ENCODE assay signal across 8 mouse cellular contexts in the genomic region with DNA sequence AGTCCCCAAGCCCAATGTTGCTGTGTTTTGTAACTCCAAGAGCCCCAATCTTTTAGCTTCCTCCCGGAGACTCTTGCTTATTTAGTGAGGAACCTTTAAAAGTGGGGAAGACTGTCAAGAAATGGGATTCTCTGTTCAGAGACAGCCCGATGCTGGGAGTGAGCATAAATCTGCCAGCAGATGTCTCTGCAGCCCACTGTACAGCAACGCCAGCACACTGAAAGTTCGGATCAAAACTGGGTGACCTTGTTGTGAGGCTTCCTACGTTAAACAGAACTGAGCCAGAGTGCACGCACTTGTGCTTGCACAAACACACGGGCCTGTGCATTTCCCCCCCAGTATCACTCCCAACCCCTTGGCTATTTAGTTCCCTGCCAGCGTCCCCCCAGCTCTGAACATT. TPM values are rescaled to one million over a fixed set of nuclear protein-coding genes. Genes with fewer than 3 reads are reported as not detected.
DNase-seq lines count a peak whose midpoint lies in the region; ATAC-seq and TF ChIP-seq lines count a peak whose summit lies in the region.

No protein-coding gene starts in this region.

- peak; percentile 62 for TF ChIP-seq CTCF in liver, postnatal 0 days (IDR thresholded peaks at IDR 0.05; ENCODE audit: low read depth)
- TF ChIP-seq CTCF in intestine, postnatal 0 days (IDR thresholded peaks at IDR 0.05; ENCODE audit: low read depth) = peak; percentile 81

- no peak overlapping the region for H3K9ac ChIP-seq in forebrain, embryonic 14.5 days (ENCODE audit: low read length)
- H3K9ac ChIP-seq in liver, postnatal 0 days (replicated peaks) = no peak overlapping the region
- no peak overlapping the region for H3K9ac ChIP-seq in intestine, postnatal 0 days (ENCODE audit: low read depth, low read length)
- H3K9ac ChIP-seq in neural tube, embryonic 15.5 days (replicated peaks) = no peak overlapping the region

- no peak for TF ChIP-seq EP300 in liver, postnatal 0 days (IDR thresholded peaks at IDR 0.05; ENCODE audit: low read depth)

- WGBS in forebrain, embryonic 14.5 days = 47% methylated on average over 8 of the region's 8 CpGs
- WGBS in forebrain, embryonic 10.5 days = 64% methylated on average over 8 of the region's 8 CpGs
- 34% methylated on average over 8 of the region's 8 CpGs for WGBS in liver, postnatal 0 days (ENCODE audit: insufficient replicate concordance)
- WGBS in intestine, postnatal 0 days = 37% methylated on average over 8 of the region's 8 CpGs
- 51% methylated on average over 8 of the region's 8 CpGs for WGBS in neural tube, embryonic 15.5 days

- H3K4me2 ChIP-seq in forebrain, embryonic 14.5 days (ENCODE audit: low read length) = no peak overlapping the region
- no peak overlapping the region for H3K4me2 ChIP-seq in liver, postnatal 0 days (ENCODE audit: low read depth, low read length)
- H3K4me2 ChIP-seq in intestine, postnatal 0 days (replicated peaks; ENCODE audit: low read depth) = no peak overlapping the region
- no peak overlapping the region for H3K4me2 ChIP-seq in neural tube, embryonic 15.5 days

- no peaks in the 10 kb centered on the region for H3K27me3 ChIP-seq in forebrain, embryonic 14.5 days (replicated peaks; ENCODE audit: control insufficient read depth, insufficient read depth, low read length)
- peaks cover 14% of the 10 kb centered on the region for H3K27me3 ChIP-seq in forebrain, embryonic 10.5 days (ENCODE audit: poor library complexity, severe bottlenecking)
- H3K27me3 ChIP-seq in liver, postnatal 0 days (ENCODE audit: insufficient read depth, low read length) = no peaks in the 10 kb centered on the region
- H3K27me3 ChIP-seq in intestine, postnatal 0 days (replicated peaks; ENCODE audit: control insufficient read depth, insufficient read depth, low read length) = no peaks in the 10 kb centered on the region
- H3K27me3 ChIP-seq in neural tube, embryonic 15.5 days (replicated peaks) = no peaks in the 10 kb centered on the region

- peak; percentile 70 for DNase-seq in forebrain, embryonic 14.5 days (ENCODE audit: low spot score)
- DNase-seq in forebrain, embryonic 10.5 days (ENCODE audit: extremely low spot score, low spot score) = no peak
- DNase-seq in liver, postnatal 0 days = no peak
- no peak for DNase-seq in liver
- peak; percentile 28 for DNase-seq in adrenal gland, postnatal 25 days
- peak; percentile 45 for DNase-seq in thymus, postnatal 4 days

- no peaks in the 10 kb centered on the region for H3K9me3 ChIP-seq in forebrain, embryonic 14.5 days (replicated peaks; ENCODE audit: control insufficient read depth, low read length)
- H3K9me3 ChIP-seq in forebrain, embryonic 10.5 days = no peaks in the 10 kb centered on the region
- H3K9me3 ChIP-seq in liver, postnatal 0 days (ENCODE audit: low read length) = no peaks in the 10 kb centered on the region
- no peaks in the 10 kb centered on the region for H3K9me3 ChIP-seq in intestine, postnatal 0 days (ENCODE audit: control insufficient read depth)
- no peaks in the 10 kb centered on the region for H3K9me3 ChIP-seq in neural tube, embryonic 15.5 days (replicated peaks)

- H3K4me3 ChIP-seq in forebrain, embryonic 14.5 days (ENCODE audit: low read depth, low read length) = no peak overlapping the region
- H3K4me3 ChIP-seq in forebrain, embryonic 10.5 days = no peak overlapping the region
- H3K4me3 ChIP-seq in liver, postnatal 0 days (ENCODE audit: low read depth, low read length) = no peak overlapping the region
- H3K4me3 ChIP-seq in intestine, postnatal 0 days (ENCODE audit: low read depth, low read length) = no peak overlapping the region
- no peak overlapping the region for H3K4me3 ChIP-seq in neural tube, embryonic 15.5 days (replicated peaks)

- H3K4me1 ChIP-seq in forebrain, embryonic 14.5 days (ENCODE audit: control insufficient read depth, insufficient read depth, low read length) = no peaks in the 10 kb centered on the region
- no peaks in the 10 kb centered on the region for H3K4me1 ChIP-seq in forebrain, embryonic 10.5 days
- H3K4me1 ChIP-seq in liver, postnatal 0 days (ENCODE audit: insufficient read depth) = no peaks in the 10 kb centered on the region
- no peaks in the 10 kb centered on the region for H3K4me1 ChIP-seq in intestine, postnatal 0 days (replicated peaks; ENCODE audit: control insufficient read depth, insufficient read depth, low read length)
- H3K4me1 ChIP-seq in neural tube, embryonic 15.5 days = peaks cover 5% of the 10 kb centered on the region; the same call in 1 of the 2 replicates

- H3K36me3 ChIP-seq in forebrain, embryonic 14.5 days (ENCODE audit: control insufficient read depth, insufficient read depth, low read length) = no peaks in the 10 kb centered on the region
- no peaks in the 10 kb centered on the region for H3K36me3 ChIP-seq in forebrain, embryonic 10.5 days (replicated peaks)
- H3K36me3 ChIP-seq in liver, postnatal 0 days (replicated peaks; ENCODE audit: insufficient read depth, low read length) = no peaks in the 10 kb centered on the region
- peaks cover 8% of the 10 kb centered on the region; the same call in 1 of the 2 replicates for H3K36me3 ChIP-seq in intestine, postnatal 0 days (ENCODE audit: control insufficient read depth, insufficient read depth)
- H3K36me3 ChIP-seq in neural tube, embryonic 15.5 days = no peaks in the 10 kb centered on the region

- ATAC-seq in forebrain, embryonic 14.5 days = no peak
- peak; percentile 23; the same call in 1 of the 2 replicates for ATAC-seq in liver, postnatal 0 days
- no peak for ATAC-seq in intestine, postnatal 0 days
- no peak for ATAC-seq in neural tube, embryonic 15.5 days (ENCODE audit: low FRiP score)

- H3K27ac ChIP-seq in forebrain, embryonic 14.5 days (ENCODE audit: low read depth, low read length) = no peak overlapping the region
- H3K27ac ChIP-seq in forebrain, embryonic 10.5 days = no peak overlapping the region
- H3K27ac ChIP-seq in liver, postnatal 0 days (ENCODE audit: low read depth) = no peak overlapping the region
- H3K27ac ChIP-seq in intestine, postnatal 0 days (ENCODE audit: low read depth, low read length) = no peak overlapping the region
- no peak overlapping the region for H3K27ac ChIP-seq in neural tube, embryonic 15.5 days (replicated peaks)

RNA-seq across cellular contexts. Expression of a gene that starts 10.8 kb away (rescaled TPM):
- 9.1 and 9.2 TPM in 2 replicates for polyA plus RNA-seq in forebrain, embryonic 14.5 days (2014; fragmentation: Nextera tagmentation; extraction: Ambion mirVana)
- polyA plus RNA-seq in forebrain, embryonic 10.5 days (2016; fragmentation: Nextera tagmentation; extraction: Ambion mirVana) = 3.5 and 3.8 TPM in 2 replicates
- 1.9 and 2.0 TPM in 2 replicates for polyA plus RNA-seq in liver, postnatal 0 days (2015; fragmentation: Nextera tagmentation; extraction: Ambion mirVana)
- total RNA-seq in adrenal gland, postnatal 25 days (2021) = 1.9 and 2.9 TPM in 2 replicates
- 4.2 and 5.0 TPM in 2 replicates for polyA plus RNA-seq in intestine, postnatal 0 days (2015; fragmentation: Nextera tagmentation; extraction: Ambion mirVana)
- polyA plus RNA-seq in neural tube, embryonic 15.5 days (2015; fragmentation: Nextera tagmentation; extraction: Ambion mirVana) = 31.0 and 43.1 TPM in 2 replicates

Comparison
In these comparisons a context has a peak if more than half of its experiments do, and no peak if none do; other contexts are left out.
1. DNase-seq: peak in forebrain, embryonic 14.5 days (single experiment), adrenal gland, postnatal 25 days (single experiment) and thymus, postnatal 4 days (single experiment); none in forebrain, embryonic 10.5 days (single experiment), liver, postnatal 0 days (single experiment) and liver (single experiment).